Mouse (Mus musculus): Measurements from ENCODE around the gene 2200002J24Rik. TPM values are rescaled to one million over a fixed set of nuclear protein-coding genes. Genes with fewer than 3 reads are reported as not detected.
"Not testable (repeated sequence)": the region's sequence is repeated elsewhere in the genome, so short reads cannot be mapped to it uniquely, and the experiment has no call there.

Gene 2200002J24Rik
- polyA plus RNA-seq, 1 experiment from 2014 or later, result not detected

DNA sequence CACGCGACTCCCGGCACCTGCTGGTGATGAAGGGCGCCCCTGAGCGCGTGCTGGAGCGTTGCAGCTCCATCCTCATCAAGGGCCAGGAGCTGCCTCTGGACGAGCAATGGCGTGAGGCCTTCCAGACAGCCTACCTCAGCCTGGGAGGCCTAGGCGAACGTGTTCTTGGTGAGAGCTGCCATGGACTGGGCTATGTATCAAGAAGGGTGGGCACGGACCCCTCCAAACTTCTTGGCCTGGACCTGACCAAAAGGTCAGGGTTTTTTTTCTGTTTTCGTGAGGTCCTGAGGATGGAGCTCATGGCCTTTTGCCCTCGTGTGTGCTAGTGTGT lies 19.0 kb downstream of the 2200002J24Rik start:
- peak overlapping the region; percentile 52 for H3K4me2 ChIP-seq (ENCODE audit: low read depth, severe bottlenecking)
- H3K27ac ChIP-seq (replicated peaks; ENCODE audit: low read depth, low read length), result no peak overlapping the region
- no peaks in the 10 kb centered on the region for H3K9me3 ChIP-seq (ENCODE audit: control insufficient read depth, low read length)
- ATAC-seq (ENCODE audit: insufficient number of reproducible peaks, low FRiP score, low TSS enrichment, low read depth) (0 out of 2 replicates have a peak, but pooled peaks have one; percentile 7), DNase-seq (ENCODE audit: low spot score) (no peak)
- no peaks in the 10 kb centered on the region for H3K4me1 ChIP-seq (ENCODE audit: control insufficient read depth, insufficient read depth, low read length)
- WGBS, result 11% methylated on average over 14 of the region's 14 CpGs
- no peak overlapping the region for H3K9ac ChIP-seq (ENCODE audit: low read length)
- peak overlapping the region; percentile 21; the same call in 1 of the 2 replicates for H3K4me3 ChIP-seq (ENCODE audit: low read depth, low read length)
- peaks cover 14% of the 10 kb centered on the region for H3K27me3 ChIP-seq (ENCODE audit: control insufficient read depth, insufficient read depth, low read length)
- H3K36me3 ChIP-seq (ENCODE audit: control insufficient read depth, insufficient read depth, low read length), result no peaks in the 10 kb centered on the region

DNA sequence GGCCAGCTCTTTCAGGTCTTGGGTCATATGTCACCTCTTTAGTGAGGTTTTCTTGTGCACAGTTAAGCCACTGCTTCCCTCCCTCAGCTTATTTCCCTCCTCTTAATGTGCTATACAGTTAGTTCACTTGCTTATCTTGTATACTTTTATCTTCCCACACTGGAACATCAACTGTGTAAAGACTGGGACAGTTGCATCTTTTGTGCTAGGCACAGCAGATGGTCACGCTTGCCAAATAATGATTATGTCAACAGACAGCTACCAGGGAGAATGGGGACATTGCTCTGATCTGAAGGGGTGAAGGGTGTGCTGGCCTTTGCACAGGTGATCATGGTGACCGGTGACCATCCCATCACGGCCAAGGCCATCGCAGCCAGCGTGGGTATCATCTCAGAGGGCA lies 20.9 kb downstream of the 2200002J24Rik start:
- Histone ChIP-seq H3K9me3 (ENCODE audit: control insufficient read depth, low read length) (no peaks in the 10 kb centered on the region), H3K9ac (ENCODE audit: low read length) (no peak overlapping the region), H3K36me3 (ENCODE audit: control insufficient read depth, insufficient read depth, low read length) (no peaks in the 10 kb centered on the region), H3K4me1 (ENCODE audit: control insufficient read depth, insufficient read depth, low read length) (no peaks in the 10 kb centered on the region), H3K27me3 (ENCODE audit: control insufficient read depth, insufficient read depth, low read length) (peaks cover 14% of the 10 kb centered on the region), H3K4me2 (ENCODE audit: low read depth, severe bottlenecking) (no peak overlapping the region), H3K27ac (replicated peaks; ENCODE audit: low read depth, low read length) (no peak overlapping the region), H3K4me3 (ENCODE audit: low read depth, low read length) (no peak overlapping the region)
- 93% methylated on average over 5 of the region's 5 CpGs for WGBS
- ATAC-seq (ENCODE audit: insufficient number of reproducible peaks, low FRiP score, low TSS enrichment, low read depth), result no peak
- DNase-seq (ENCODE audit: low spot score), result no peak

DNA sequence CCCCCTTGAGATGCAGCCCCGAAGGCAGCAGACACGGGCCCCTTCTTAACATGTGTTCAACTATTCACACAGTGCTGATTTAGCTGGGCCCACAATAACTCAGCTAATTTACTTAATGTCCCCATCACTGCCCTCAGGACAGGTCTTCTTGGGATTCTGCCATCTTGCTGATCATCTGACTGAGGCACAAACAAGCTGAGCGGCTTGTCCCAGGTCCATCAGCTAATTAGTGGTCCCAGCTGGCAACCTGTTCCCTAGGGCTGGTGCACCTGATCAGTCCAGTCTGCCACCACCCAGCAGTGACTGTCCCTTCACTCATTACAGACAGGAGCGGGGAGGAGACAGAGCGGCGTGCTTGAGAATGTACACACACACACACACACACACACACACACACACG lies 22.6 kb downstream of the 2200002J24Rik start:
- 80% methylated on average over 7 of the region's 7 CpGs for WGBS
- no peak for ATAC-seq (ENCODE audit: insufficient number of reproducible peaks, low FRiP score, low TSS enrichment, low read depth)
- Histone ChIP-seq H3K36me3 (ENCODE audit: control insufficient read depth, insufficient read depth, low read length) (no peaks in the 10 kb centered on the region), H3K9me3 (ENCODE audit: control insufficient read depth, low read length) (no peaks in the 10 kb centered on the region), H3K4me1 (ENCODE audit: control insufficient read depth, insufficient read depth, low read length) (no peaks in the 10 kb centered on the region), H3K9ac (ENCODE audit: low read length) (no peak overlapping the region), H3K27me3 (ENCODE audit: control insufficient read depth, insufficient read depth, low read length) (peaks cover 14% of the 10 kb centered on the region), H3K4me3 (ENCODE audit: low read depth, low read length) (no peak overlapping the region), H3K27ac (replicated peaks; ENCODE audit: low read depth, low read length) (no peak overlapping the region), H3K4me2 (ENCODE audit: low read depth, severe bottlenecking) (no peak overlapping the region)
- no peak for DNase-seq (ENCODE audit: low spot score)

DNA sequence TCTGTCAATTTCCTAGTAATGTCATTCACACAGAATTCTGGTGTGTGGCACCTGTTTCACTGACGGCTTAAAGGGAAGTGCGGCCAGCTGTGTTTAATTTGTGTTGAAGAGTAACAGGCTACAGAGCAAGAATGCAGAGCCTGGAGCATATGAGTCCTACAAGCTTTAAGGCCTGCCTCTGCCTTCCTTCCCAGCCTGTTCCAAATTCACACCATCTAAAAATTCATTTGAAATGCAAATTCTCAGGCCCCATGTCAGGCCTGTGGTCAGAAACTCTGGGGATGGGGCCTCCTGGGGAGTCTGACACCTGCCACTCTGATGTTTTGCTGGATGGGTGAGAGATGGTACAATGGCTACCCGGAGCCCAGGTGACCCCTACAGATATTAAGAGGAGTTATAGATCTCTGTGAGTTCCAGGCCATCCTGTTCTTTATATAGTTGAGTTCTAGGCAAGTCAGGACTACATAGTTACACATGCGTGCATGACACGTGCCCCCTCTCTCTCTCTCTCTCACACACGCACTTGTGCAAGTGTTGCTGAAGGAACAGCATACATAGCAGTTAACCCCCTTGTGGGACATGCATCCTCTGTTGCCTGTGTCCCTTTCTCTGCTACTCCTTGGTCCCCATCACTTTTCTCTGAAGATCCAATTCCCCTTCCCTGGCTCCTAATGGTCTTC lies 24.7 kb downstream of the 2200002J24Rik start:
- 65% methylated on average over 6 of the region's 6 CpGs for WGBS
- Histone ChIP-seq H3K27me3 (ENCODE audit: control insufficient read depth, insufficient read depth, low read length) (no peaks in the 10 kb centered on the region), H3K4me2 (ENCODE audit: low read depth, severe bottlenecking) (no peak overlapping the region), H3K27ac (replicated peaks; ENCODE audit: low read depth, low read length) (no peak overlapping the region), H3K9me3 (ENCODE audit: control insufficient read depth, low read length) (no peaks in the 10 kb centered on the region), H3K9ac (ENCODE audit: low read length) (no peak overlapping the region), H3K4me3 (ENCODE audit: low read depth, low read length) (no peak overlapping the region), H3K4me1 (ENCODE audit: control insufficient read depth, insufficient read depth, low read length) (peaks cover 3% of the 10 kb centered on the region), H3K36me3 (ENCODE audit: control insufficient read depth, insufficient read depth, low read length) (no peaks in the 10 kb centered on the region)
- DNase-seq (ENCODE audit: low spot score) (peak; percentile 40), ATAC-seq (ENCODE audit: insufficient number of reproducible peaks, low FRiP score, low TSS enrichment, low read depth) (no peak)

DNA sequence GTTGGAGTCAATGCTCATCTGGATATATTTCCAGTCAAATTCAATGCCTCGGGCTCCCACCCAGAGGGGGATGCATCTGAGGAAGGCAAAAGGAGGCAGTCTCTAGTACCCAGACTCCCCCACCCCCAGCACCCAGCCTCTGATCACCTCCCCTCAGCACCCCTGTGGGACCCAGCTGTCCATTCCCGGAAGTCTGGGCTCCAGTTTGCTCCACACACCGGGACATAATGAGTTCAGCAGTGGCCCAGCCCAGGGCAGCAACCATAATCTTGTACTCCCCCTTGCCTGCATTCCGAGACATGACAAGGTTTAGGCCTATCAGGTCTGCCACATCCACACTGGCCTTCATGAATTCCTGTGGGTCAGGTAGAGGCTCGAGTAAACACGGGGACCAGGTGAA lies 29.5 kb downstream of the 2200002J24Rik start:
- Histone ChIP-seq H3K4me3 (ENCODE audit: low read depth, low read length) (peak overlapping the region; percentile 51), H3K9ac (ENCODE audit: low read length) (peak overlapping the region; percentile 68; the same call in 1 of the 2 replicates), H3K27me3 (ENCODE audit: control insufficient read depth, insufficient read depth, low read length) (no peaks in the 10 kb centered on the region), H3K4me2 (ENCODE audit: low read depth, severe bottlenecking) (peak overlapping the region; percentile 54), H3K4me1 (ENCODE audit: control insufficient read depth, insufficient read depth, low read length) (peaks cover 7% of the 10 kb centered on the region), H3K9me3 (ENCODE audit: control insufficient read depth, low read length) (no peaks in the 10 kb centered on the region), H3K36me3 (ENCODE audit: control insufficient read depth, insufficient read depth, low read length) (no peaks in the 10 kb centered on the region), H3K27ac (replicated peaks; ENCODE audit: low read depth, low read length) (no peak overlapping the region)
- no peak for DNase-seq (ENCODE audit: low spot score)
- 81% methylated on average over 6 of the region's 6 CpGs for WGBS
- ATAC-seq (ENCODE audit: insufficient number of reproducible peaks, low FRiP score, low TSS enrichment, low read depth), result no peak

DNA sequence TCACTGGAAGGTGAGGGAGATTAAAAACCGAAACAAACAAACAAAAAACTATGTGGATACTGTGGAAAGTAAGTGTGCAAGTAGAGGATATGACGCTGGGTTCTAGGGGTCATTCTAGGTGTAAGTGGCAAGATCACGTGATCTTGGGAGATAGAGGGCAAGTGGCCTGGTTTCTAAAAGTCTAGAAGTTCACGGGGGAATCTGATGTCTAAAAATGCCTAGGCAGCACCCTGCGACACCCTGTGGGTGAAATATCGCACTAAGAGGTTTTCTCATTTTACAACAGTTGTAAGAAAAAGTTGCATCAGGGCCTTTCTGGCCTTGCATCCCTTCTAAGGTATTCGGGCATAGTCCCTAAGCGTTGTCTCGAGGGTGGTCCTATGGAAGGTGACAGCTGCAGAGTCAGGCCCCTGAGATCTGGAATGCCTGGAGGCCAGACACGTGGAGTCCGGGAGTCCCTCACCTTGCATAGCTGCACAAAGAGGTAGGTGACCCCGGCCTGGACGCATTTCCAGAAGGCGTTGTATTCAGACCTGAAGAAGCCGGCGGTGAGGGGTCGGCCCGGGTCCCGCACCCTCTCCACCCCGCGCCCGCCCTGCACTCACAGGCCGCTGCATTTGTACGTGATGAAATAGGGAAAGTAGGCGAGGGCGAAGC lies 30.1 kb downstream of the 2200002J24Rik start:
- Histone ChIP-seq H3K27ac (replicated peaks; ENCODE audit: low read depth, low read length) (no peak overlapping the region; the same call in 1 of the 2 replicates), H3K4me3 (ENCODE audit: low read depth, low read length) (peak overlapping the region; percentile 51), H3K9me3 (ENCODE audit: control insufficient read depth, low read length) (no peaks in the 10 kb centered on the region), H3K4me2 (ENCODE audit: low read depth, severe bottlenecking) (peak overlapping the region; percentile 54), H3K27me3 (ENCODE audit: control insufficient read depth, insufficient read depth, low read length) (no peaks in the 10 kb centered on the region), H3K36me3 (ENCODE audit: control insufficient read depth, insufficient read depth, low read length) (0 out of 2 replicates have a peak, but pooled peaks cover 2% of the 10 kb centered on the region), H3K9ac (ENCODE audit: low read length) (peak overlapping the region; percentile 68), H3K4me1 (ENCODE audit: control insufficient read depth, insufficient read depth, low read length) (peaks cover 7% of the 10 kb centered on the region)
- WGBS, result 8% methylated on average over 26 of the region's 26 CpGs
- DNase-seq (ENCODE audit: low spot score), result no peak
- ATAC-seq (ENCODE audit: insufficient number of reproducible peaks, low FRiP score, low TSS enrichment, low read depth), result peak; percentile 60

DNA sequence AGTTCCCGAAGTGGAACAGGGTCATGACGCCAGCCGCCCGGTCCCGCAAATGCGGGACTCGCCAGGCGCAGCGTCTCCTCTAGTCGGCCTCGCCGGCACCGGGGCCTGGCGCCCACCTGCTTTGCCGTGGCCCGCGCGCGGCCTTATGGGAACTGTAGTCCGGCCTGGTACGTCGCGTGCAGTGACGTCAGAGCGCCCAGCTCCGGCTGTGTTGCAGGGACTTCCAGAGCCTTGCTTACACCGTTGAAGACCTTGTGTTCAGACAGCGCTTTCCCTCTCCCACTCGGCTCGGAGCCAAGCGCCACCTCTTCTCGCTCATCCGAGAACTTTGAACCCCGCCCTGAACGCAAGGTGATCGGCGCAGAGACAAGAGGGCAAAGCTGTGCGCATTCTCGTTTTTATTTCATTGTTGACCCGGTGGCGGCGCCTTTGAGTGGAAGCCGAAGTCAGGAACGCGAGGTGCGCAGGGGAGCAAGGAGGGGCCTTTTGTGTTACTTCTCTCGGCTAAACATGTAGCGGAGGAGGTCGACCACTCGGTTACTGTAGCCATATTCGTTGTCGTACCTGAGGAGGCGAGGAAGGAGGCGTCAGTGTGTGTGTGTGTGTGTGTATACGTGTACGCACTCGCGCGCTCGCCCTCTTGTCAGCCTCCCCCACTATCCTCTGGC lies 30.8 kb downstream of the 2200002J24Rik start, which contains the start of gene Tmem147:
Tmem147 (minus strand) TSS at position 145 of the 668 bp plus-strand sequence.
- no peaks in the 10 kb centered on the region for H3K9me3 ChIP-seq (ENCODE audit: control insufficient read depth, low read length)

DNA sequence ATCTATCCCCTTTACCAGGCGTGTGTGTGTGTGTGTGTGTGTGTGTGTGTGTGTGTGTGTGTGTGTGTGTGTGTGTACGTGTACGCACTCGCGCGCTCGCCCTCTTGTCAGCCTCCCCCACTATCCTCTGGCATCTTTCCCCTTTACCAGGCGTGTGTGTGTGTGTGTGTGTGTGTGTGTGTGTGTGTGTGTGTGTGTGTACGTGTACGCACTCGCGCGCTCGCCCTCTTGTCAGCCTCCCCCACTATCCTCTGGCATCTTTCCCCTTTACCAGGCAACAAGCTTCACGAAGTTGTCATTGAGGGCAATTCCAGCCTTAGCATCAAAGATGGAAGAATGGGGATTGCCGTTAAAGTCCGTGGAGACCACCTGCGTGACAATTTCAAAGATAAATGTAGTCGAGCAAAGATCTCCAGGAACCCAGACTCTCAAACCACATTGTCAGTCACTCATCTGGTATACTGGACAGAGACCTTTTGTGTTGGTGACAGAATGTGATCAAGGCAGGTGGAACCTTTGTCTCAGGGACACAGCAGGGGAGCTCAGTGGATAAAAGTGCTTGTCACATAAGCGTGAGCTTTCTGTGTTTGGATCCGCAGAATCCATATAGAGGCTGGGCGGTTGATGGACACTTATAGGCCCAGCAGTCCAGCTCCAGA lies 31.5 kb downstream of the 2200002J24Rik start:
- peak overlapping the region; percentile 54 for H3K4me2 ChIP-seq (ENCODE audit: low read depth, severe bottlenecking)
- DNase-seq (ENCODE audit: low spot score); H3K4me1 ChIP-seq (ENCODE audit: control insufficient read depth, insufficient read depth, low read length); H3K27ac ChIP-seq (replicated peaks; ENCODE audit: low read depth, low read length); ATAC-seq (ENCODE audit: insufficient number of reproducible peaks, low FRiP score, low TSS enrichment, low read depth); H3K9me3 ChIP-seq (ENCODE audit: control insufficient read depth, low read length); H3K27me3 ChIP-seq (ENCODE audit: control insufficient read depth, insufficient read depth, low read length); H3K36me3 ChIP-seq (ENCODE audit: control insufficient read depth, insufficient read depth, low read length): not testable (repeated sequence)
- peak overlapping the region; percentile 68 for H3K9ac ChIP-seq (ENCODE audit: low read length)
- WGBS, result 30% methylated on average over 15 of the region's 22 CpGs
- H3K4me3 ChIP-seq (ENCODE audit: low read depth, low read length), result peak overlapping the region; percentile 51

More for the DNA sequence above, 30.8 kb downstream of the 2200002J24Rik start, which contains the start of gene Tmem147:
- no peaks in the 10 kb centered on the region for H3K27me3 ChIP-seq (ENCODE audit: control insufficient read depth, insufficient read depth, low read length)
- H3K9ac ChIP-seq (ENCODE audit: low read length), result peak within 1 kb of the TSS; percentile 68
- peak within 1 kb of the TSS; percentile 80 for H3K27ac ChIP-seq (replicated peaks; ENCODE audit: low read depth, low read length)
- H3K4me3 ChIP-seq (ENCODE audit: low read depth, low read length), result peak within 1 kb of the TSS; percentile 51
- under 1% methylated on average over 57 of the region's 60 CpGs for WGBS
- peaks cover 7% of the 10 kb centered on the region for H3K4me1 ChIP-seq (ENCODE audit: control insufficient read depth, insufficient read depth, low read length)
- peak within 1 kb of the TSS; percentile 54 for H3K4me2 ChIP-seq (ENCODE audit: low read depth, severe bottlenecking)
- ATAC-seq (ENCODE audit: insufficient number of reproducible peaks, low FRiP score, low TSS enrichment, low read depth) (peak; percentile 95), DNase-seq (ENCODE audit: low spot score) (peak; percentile 98)
- H3K36me3 ChIP-seq (ENCODE audit: control insufficient read depth, insufficient read depth, low read length), result 0 out of 2 replicates have a peak, but pooled peaks cover 2% of the 10 kb centered on the region

Measured in limb, embryonic 11.5 days (tissue).